Mouse (Mus musculus) activated CD4-positive, CD25-positive, alpha-beta regulatory T cell, adult 4 months (primary cell): ENCODE results near the gene Zfp385b. TPM values are rescaled to one million over a fixed set of nuclear protein-coding genes. Genes with fewer than 3 reads are reported as not detected.

Experiments
- ATAC-seq: one replicate; pipeline ENCODE4 v1.8.0; 2017
- polyA plus RNA-seq, 2 experiments: library from polyadenylated mRNA; unstranded; fragments of 100-300 nt; shearing (Covaris generic); gene quantifications; one replicate each; pipeline ENCODE4 v1.2.1; 2017

The Zfp385b gene
- polyA plus RNA-seq, 2 experiments from 2014 or later, result 0.41 TPM; not detected in 1

- no peak for ATAC-seq
Measured at GRCm38 (mm10) chr2:77586581-77587360, 232.7 kb downstream of the Zfp385b start.

- ATAC-seq, result no peak
Measured at GRCm38 (mm10) chr2:77583586-77583985, 235.9 kb downstream of the Zfp385b start.

GRCm38 (mm10) chr2:77576571-77576970 is 242.9 kb downstream of the Zfp385b start:
- no peak for ATAC-seq

GRCm38 (mm10) chr2:77567528-77568435 is 251.7 kb downstream of the Zfp385b start:
- no peak for ATAC-seq

GRCm38 (mm10) chr2:77563706-77564105 is 255.7 kb downstream of the Zfp385b start:
- no peak for ATAC-seq

- no peak for ATAC-seq
Measured at GRCm38 (mm10) chr2:77561941-77562340, 257.5 kb downstream of the Zfp385b start.

GRCm38 (mm10) chr2:77556938-77557337 is 262.5 kb downstream of the Zfp385b start:
- no peak for ATAC-seq

GRCm38 (mm10) chr2:77555980-77556379 is 263.5 kb downstream of the Zfp385b start:
- no peak for ATAC-seq

GRCm38 (mm10) chr2:77552675-77553074 is 266.8 kb downstream of the Zfp385b start:
- ATAC-seq, result no peak

GRCm38 (mm10) chr2:77543388-77543787 is 276.1 kb downstream of the Zfp385b start:
- no peak for ATAC-seq

GRCm38 (mm10) chr2:77542605-77543004 is 276.8 kb downstream of the Zfp385b start:
- no peak for ATAC-seq

- ATAC-seq, result no peak
Measured at GRCm38 (mm10) chr2:77541681-77542080, 277.8 kb downstream of the Zfp385b start.

- ATAC-seq, result no peak
Measured at GRCm38 (mm10) chr2:77540860-77541259, 278.6 kb downstream of the Zfp385b start.

GRCm38 (mm10) chr2:77536556-77536955 is 282.9 kb downstream of the Zfp385b start:
- ATAC-seq, result no peak

- no peak for ATAC-seq
Measured at GRCm38 (mm10) chr2:77528079-77528752, 291.2 kb downstream of the Zfp385b start.

- ATAC-seq, result no peak
Measured at GRCm38 (mm10) chr2:77527616-77528015, 291.8 kb downstream of the Zfp385b start.

GRCm38 (mm10) chr2:77526803-77527202 is 292.6 kb downstream of the Zfp385b start:
- no peak for ATAC-seq

- ATAC-seq, result no peak
Measured at GRCm38 (mm10) chr2:77526301-77526700, 293.1 kb downstream of the Zfp385b start.

- ATAC-seq, result no peak
Measured at GRCm38 (mm10) chr2:77522223-77522622, 297.2 kb downstream of the Zfp385b start.

- no peak for ATAC-seq
Measured at GRCm38 (mm10) chr2:77519341-77519740, 300.1 kb downstream of the Zfp385b start.

- no peak for ATAC-seq
Measured at GRCm38 (mm10) chr2:77518693-77519092, 300.7 kb downstream of the Zfp385b start.

- no peak for ATAC-seq
Measured at GRCm38 (mm10) chr2:77516606-77517005, 302.8 kb downstream of the Zfp385b start.

- no peak for ATAC-seq
Measured at GRCm38 (mm10) chr2:77515654-77516053, 303.8 kb downstream of the Zfp385b start.
